Mouse (Mus musculus): ENCODE measurements around the gene Stoml1. TPM values are rescaled to one million over a fixed set of nuclear protein-coding genes. Genes with fewer than 3 reads are reported as not detected.

The Stoml1 gene
- polyA plus RNA-seq, 1 experiment from 2014 or later, result 97.2 TPM

DNA sequence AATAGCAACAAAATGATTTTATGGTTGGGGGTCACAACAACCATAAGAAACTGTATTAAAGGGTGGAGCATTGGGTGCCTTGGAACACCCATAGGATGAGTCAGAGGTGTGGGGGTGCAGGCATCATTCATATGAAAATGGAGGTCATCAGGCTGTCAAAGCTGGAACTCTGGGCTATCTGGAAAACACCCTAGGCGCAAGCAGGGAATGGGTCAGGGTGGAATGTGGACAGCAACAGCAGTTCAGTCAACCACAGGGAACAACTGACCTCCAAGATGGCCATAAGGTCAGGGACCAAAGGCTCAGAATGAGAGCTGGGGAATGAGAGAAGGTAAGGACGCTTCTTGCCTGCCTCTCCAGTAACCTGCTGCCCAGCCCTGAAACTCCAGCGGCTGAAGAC, 34.4 kb upstream of the Stoml1 start:
- WGBS, result 88% methylated on average over 3 of the region's 3 CpGs

GRCm38 (mm10) chr9:58220218-58220903, 32.6 kb upstream of the Stoml1 start:
- H3K27me3 ChIP-seq, result no peaks in the 10 kb centered on the region
- ATAC-seq, result no peak
- no peak overlapping the region for H3K4me2 ChIP-seq (replicated peaks)
- H3K27ac ChIP-seq, result no peak overlapping the region
- peaks cover 4% of the 10 kb centered on the region; the same call in 1 of the 2 replicates for H3K4me1 ChIP-seq (replicated peaks)
- no peaks in the 10 kb centered on the region; the same call in 1 of the 2 replicates for H3K36me3 ChIP-seq
- H3K4me3 ChIP-seq (replicated peaks), result no peak overlapping the region
- H3K9me3 ChIP-seq, result no peaks in the 10 kb centered on the region
- H3K9ac ChIP-seq (replicated peaks), result no peak overlapping the region
- 70% methylated on average over 24 of the region's 24 CpGs for WGBS

More for the DNA sequence above, 34.4 kb upstream of the Stoml1 start:
- no peaks in the 10 kb centered on the region for H3K27me3 ChIP-seq
- no peak overlapping the region for H3K27ac ChIP-seq
- H3K9ac ChIP-seq (replicated peaks), result no peak overlapping the region
- H3K4me3 ChIP-seq (replicated peaks), result no peak overlapping the region
- no peak overlapping the region for H3K4me2 ChIP-seq (replicated peaks)
- no peak for ATAC-seq
- no peaks in the 10 kb centered on the region for H3K9me3 ChIP-seq
- H3K4me1 ChIP-seq (replicated peaks), result peaks cover 16% of the 10 kb centered on the region
- H3K36me3 ChIP-seq, result no peaks in the 10 kb centered on the region; the same call in 1 of the 2 replicates

GRCm38 (mm10) chr9:58224356-58224755, 28.6 kb upstream of the Stoml1 start:
- WGBS, result 99% methylated on average over 2 of the region's 2 CpGs
- Histone ChIP-seq H3K4me2 (replicated peaks) (no peak overlapping the region), H3K27me3 (no peaks in the 10 kb centered on the region), H3K4me1 (replicated peaks) (no peaks in the 10 kb centered on the region), H3K4me3 (replicated peaks) (no peak overlapping the region), H3K27ac (no peak overlapping the region), H3K9ac (replicated peaks) (no peak overlapping the region), H3K9me3 (no peaks in the 10 kb centered on the region), H3K36me3 (peaks cover 9% of the 10 kb centered on the region)
- ATAC-seq, result no peak

- Histone ChIP-seq H3K9me3 (no peaks in the 10 kb centered on the region), H3K36me3 (peaks cover 20% of the 10 kb centered on the region), H3K9ac (replicated peaks) (no peak overlapping the region), H3K27me3 (no peaks in the 10 kb centered on the region), H3K4me3 (replicated peaks) (no peak overlapping the region), H3K27ac (no peak overlapping the region), H3K4me2 (replicated peaks) (no peak overlapping the region), H3K4me1 (replicated peaks) (no peaks in the 10 kb centered on the region)
- ATAC-seq, result no peak
- 67% methylated on average over 9 of the region's 9 CpGs for WGBS
These were observed 26.8 kb upstream of the Stoml1 start for GRCm38 (mm10) chr9:58225915-58226913.

DNA sequence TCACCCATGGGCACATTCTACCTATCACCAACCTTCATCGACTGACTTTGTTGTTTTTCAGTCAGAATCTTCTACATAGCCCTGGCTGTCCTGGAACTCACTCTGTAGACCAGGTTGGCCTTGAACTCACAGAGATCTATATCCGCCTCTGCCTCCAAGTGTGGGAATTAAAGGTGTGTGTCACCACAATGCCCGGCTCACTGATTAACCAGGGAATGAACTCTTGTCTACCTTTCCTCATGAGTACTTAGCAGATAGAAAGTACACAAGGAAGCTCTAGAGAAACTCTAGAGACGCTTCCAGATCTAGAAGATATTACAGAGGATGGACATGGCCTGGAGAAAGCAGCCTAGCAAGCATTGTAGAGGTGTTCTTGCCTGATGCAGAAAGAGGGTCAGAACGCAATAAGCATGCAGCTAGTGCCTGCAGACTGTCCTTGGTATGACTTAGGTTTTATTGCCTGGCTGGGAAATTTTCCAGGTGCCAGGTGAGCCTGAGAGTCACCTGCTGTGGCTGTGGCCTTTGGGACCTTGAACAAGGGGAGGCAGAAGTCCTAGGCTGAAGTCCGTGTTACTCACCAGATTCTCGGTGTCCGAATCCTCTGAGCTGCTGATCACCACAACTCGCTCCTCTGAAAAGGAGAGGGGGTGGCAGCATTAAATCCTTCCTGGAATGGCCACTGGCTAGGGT, 24.0 kb upstream of the Stoml1 start:
- no peak overlapping the region for H3K4me2 ChIP-seq (replicated peaks)
- 97% methylated on average over 9 of the region's 9 CpGs for WGBS

DNA sequence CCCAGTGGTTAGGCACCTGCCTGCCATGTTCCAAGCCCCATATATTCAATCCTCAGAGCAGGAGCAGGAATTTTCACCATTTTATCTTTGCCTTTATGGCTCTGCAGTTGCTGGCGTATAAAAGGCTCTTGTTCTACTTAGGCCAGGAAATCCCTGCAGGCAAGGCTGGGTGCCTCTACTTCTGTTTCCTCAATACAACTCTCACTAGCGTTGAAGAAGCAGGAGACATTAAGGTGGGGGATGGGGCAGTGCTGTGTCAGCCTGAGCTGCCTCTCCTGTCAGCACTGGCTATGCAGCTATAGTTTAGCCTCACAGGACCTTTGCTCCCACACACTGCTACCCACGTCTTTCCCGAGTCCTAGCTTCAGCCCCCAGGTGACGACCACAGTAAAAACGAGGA, 21.2 kb upstream of the Stoml1 start:
- H3K9me3 ChIP-seq, result no peaks in the 10 kb centered on the region
- H3K4me1 ChIP-seq (replicated peaks), result no peaks in the 10 kb centered on the region
- 85% methylated on average over 6 of the region's 6 CpGs for WGBS
- H3K4me3 ChIP-seq (replicated peaks), result no peak overlapping the region
- peaks cover 26% of the 10 kb centered on the region for H3K36me3 ChIP-seq
- no peak for ATAC-seq
- H3K27me3 ChIP-seq, result no peaks in the 10 kb centered on the region
- H3K4me2 ChIP-seq (replicated peaks), result no peak overlapping the region
- H3K9ac ChIP-seq (replicated peaks), result no peak overlapping the region
- no peak overlapping the region for H3K27ac ChIP-seq

More for the DNA sequence above, 24.0 kb upstream of the Stoml1 start:
- no peak for ATAC-seq
- no peak overlapping the region for H3K27ac ChIP-seq
- no peaks in the 10 kb centered on the region for H3K27me3 ChIP-seq
- H3K9me3 ChIP-seq, result no peaks in the 10 kb centered on the region
- no peaks in the 10 kb centered on the region for H3K4me1 ChIP-seq (replicated peaks)
- H3K36me3 ChIP-seq, result peaks cover 21% of the 10 kb centered on the region
- no peak overlapping the region for H3K9ac ChIP-seq (replicated peaks)
- H3K4me3 ChIP-seq (replicated peaks), result no peak overlapping the region

- Histone ChIP-seq H3K27me3 (no peaks in the 10 kb centered on the region), H3K36me3 (peaks cover 26% of the 10 kb centered on the region), H3K4me3 (replicated peaks) (no peak overlapping the region), H3K4me2 (replicated peaks) (no peak overlapping the region), H3K9me3 (no peaks in the 10 kb centered on the region), H3K4me1 (replicated peaks) (no peaks in the 10 kb centered on the region), H3K27ac (no peak overlapping the region), H3K9ac (replicated peaks) (no peak overlapping the region)
- no peak for ATAC-seq
- WGBS, result 89% methylated on average over 5 of the region's 5 CpGs
These were observed 20.6 kb upstream of the Stoml1 start for GRCm38 (mm10) chr9:58232374-58232773.

DNA sequence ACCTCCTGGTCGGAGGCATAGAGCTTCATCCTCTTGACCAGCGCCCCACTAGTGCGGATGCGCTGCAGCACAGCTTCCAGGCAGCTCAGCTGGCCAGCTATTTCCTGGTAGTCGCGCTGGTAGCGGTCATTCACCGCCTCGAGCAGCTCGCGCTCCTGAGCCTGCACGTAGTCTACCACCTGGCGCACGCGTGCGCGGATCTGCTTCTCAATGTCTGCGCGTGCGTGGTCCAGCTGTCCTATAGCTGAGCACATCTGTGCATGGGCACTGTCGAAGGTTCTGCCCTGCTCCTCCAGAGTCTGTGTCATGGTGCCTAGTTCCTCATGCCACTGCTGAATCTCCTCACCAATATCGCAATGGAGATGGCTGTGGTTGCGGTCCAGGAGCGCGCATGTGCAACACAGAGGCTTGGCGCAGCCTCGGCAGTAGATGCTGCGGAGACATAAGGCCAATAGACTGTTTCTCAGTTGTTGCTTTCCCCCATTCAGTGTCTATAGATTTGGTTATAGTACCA, 18.4 kb upstream of the Stoml1 start:
- 98% methylated on average over 28 of the region's 28 CpGs for WGBS
- Histone ChIP-seq H3K4me1 (replicated peaks) (no peaks in the 10 kb centered on the region), H3K27me3 (no peaks in the 10 kb centered on the region), H3K36me3 (peaks cover 15% of the 10 kb centered on the region), H3K4me2 (replicated peaks) (no peak overlapping the region), H3K9ac (replicated peaks) (no peak overlapping the region), H3K4me3 (replicated peaks) (no peak overlapping the region), H3K9me3 (no peaks in the 10 kb centered on the region), H3K27ac (no peak overlapping the region)
- no peak for ATAC-seq

- H3K9ac ChIP-seq (replicated peaks), result no peak overlapping the region
- H3K9me3 ChIP-seq, result no peaks in the 10 kb centered on the region
- H3K4me3 ChIP-seq (replicated peaks), result no peak overlapping the region
- H3K27ac ChIP-seq, result peak overlapping the region; percentile 59; the same call in 1 of the 2 replicates
- H3K4me1 ChIP-seq (replicated peaks), result peaks cover 18% of the 10 kb centered on the region
- no peak overlapping the region for H3K4me2 ChIP-seq (replicated peaks)
- H3K27me3 ChIP-seq, result no peaks in the 10 kb centered on the region
- peak; percentile 69 for ATAC-seq
- 47% methylated on average over 9 of the region's 9 CpGs for WGBS
- no peaks in the 10 kb centered on the region for H3K36me3 ChIP-seq
These were observed 11.0 kb upstream of the Stoml1 start for GRCm38 (mm10) chr9:58241780-58242485.

DNA sequence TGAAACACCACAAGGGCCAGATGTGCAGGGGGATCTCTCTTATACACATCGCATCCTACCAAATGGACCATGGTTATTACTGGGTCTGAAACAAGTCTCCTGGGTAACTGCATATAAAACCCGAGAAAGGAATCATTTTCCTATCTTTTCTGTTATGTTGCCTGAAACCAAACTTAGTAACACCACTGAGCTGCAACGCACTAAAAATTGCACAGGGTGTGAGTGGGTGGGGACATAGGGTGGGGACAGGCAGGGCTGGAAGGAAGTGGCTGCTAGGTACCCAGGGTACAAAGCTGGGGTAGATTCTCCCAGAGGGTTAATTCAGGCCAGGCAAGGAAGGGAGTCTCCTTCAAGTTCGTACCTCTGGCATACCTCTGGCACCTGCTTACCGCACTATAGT, 10.3 kb upstream of the Stoml1 start:
- 93% methylated on average over 5 of the region's 5 CpGs for WGBS
- H3K27ac ChIP-seq, result no peak overlapping the region

DNA sequence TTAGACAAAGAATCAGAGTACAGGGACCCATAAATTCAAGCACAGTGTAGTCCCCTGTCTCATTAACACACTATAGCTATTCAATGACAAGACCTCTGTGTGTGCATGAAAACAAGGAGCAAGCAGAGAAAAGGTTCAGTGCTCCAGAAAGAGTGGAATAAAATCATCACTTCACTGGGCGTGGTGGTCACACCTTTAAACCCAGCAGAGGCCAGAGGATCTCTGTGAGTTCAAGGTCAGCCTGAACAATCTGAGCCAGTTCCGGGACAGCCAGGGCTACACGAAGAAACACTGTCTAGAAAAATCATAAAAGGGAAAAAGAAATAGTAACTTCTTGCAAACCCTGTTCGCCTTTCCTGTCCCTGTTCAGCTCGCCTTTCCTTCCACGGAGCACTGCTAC, 9.3 kb upstream of the Stoml1 start:
- H3K27me3 ChIP-seq, result no peaks in the 10 kb centered on the region
- no peak for ATAC-seq
- no peaks in the 10 kb centered on the region for H3K9me3 ChIP-seq
- WGBS, result 93% methylated on average over 6 of the region's 6 CpGs
- no peak overlapping the region for H3K9ac ChIP-seq (replicated peaks)
- H3K36me3 ChIP-seq, result no peaks in the 10 kb centered on the region
- no peak overlapping the region for H3K4me3 ChIP-seq (replicated peaks)
- no peak overlapping the region for H3K4me2 ChIP-seq (replicated peaks)
- no peak overlapping the region for H3K27ac ChIP-seq
- peaks cover 29% of the 10 kb centered on the region for H3K4me1 ChIP-seq (replicated peaks)

More for the DNA sequence above, 10.3 kb upstream of the Stoml1 start:
- Histone ChIP-seq H3K27me3 (no peaks in the 10 kb centered on the region), H3K4me1 (replicated peaks) (peaks cover 24% of the 10 kb centered on the region), H3K9me3 (no peaks in the 10 kb centered on the region), H3K4me2 (replicated peaks) (no peak overlapping the region), H3K4me3 (replicated peaks) (no peak overlapping the region), H3K9ac (replicated peaks) (no peak overlapping the region), H3K36me3 (no peaks in the 10 kb centered on the region)
- ATAC-seq, result no peak
